Mouse (Mus musculus) ovary, postnatal 36 days (tissue): ENCODE measurements around the gene Gpr4.
A peak's percentile ranks its signal among the peaks of the same experiment; 100 is the strongest.

Experiments used
- DNase-seq: peaks from one replicate; pipeline ENCODE4 v3.0.0; 2022; ENCODE audit warnings: low spot score, mixed read lengths

Gene Gpr4

DNA sequence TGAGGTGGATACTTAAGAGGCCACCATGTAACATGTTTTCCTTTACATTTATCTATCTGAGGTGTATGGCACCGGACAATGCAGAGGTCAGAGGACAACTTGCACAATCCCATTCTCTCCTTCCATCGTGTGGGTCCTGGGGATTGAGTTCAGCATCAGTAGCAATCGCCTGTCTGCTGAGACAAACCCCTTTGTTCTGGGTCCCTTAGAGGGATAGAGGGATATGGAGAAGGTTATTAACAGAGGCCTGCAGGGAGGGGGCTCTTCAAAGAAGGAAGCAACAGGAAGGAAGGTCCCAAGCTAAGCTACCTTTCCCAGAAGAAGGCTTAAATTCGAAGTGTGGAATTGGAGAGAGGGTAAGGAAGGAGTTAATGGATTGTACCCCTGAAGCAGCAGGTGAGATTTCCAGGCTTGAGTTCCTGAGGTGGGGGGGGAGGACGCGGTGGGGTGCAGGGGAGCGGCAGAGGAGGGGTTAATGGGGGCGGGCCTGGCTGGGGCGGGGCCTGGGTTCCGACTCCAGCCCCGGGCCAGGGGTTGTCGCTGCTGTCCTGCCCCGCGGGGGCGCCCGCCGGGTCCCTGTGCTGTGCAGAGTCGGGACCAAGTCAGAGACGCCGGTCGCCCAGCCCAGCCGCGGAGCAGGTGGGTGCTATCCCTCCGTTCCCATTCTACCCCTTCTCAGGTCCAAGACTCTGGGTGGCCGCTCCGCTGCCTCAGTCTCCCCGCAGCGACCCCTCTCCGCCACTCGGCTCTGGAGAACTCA, at the start of gene Gpr4:
Gene Gpr4 (plus strand): TSS at position 543 of the 760 bp plus-strand sequence.
- peak; percentile 43 for DNase-seq

DNA sequence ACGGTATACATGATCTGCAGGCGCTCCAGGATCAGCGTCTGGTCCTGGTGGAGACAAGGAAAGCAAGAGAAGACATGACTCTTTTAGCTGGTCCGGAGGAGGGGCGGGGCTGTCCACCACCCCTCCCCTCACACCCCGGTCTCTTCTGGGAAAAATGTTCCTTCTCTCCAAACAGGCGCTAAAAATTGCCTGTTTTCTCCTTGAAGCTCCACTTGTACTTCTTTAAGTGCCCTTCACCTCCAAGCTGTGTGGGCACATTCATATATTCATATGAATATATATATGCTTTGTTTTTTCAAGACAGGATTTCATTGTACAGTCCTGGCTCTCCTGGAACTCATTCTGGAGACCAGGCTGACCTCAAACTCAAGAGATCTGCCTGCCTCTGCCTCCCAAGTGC, 49.4 kb upstream of the Gpr4 start:
- DNase-seq: no peak

DNA sequence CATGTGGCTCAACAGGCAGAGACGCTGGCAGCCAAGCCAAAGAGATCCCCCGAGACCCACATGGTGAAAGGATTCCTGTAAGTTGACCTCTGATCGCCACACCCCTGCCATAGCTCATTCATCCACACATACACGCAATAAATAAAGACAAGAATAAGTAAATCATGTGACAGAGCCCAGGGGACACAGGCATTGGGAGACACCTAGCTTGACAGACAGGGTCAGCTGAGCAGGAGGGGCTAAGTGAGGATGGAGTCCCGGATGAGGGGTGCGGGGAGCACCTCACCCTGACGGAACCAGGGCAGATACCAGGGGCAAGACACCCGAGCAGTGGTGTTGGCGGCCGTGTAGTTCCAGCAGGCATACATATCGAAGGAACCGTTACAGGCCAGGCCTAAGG, 48.6 kb upstream of the Gpr4 start:
- no peak for DNase-seq

DNA sequence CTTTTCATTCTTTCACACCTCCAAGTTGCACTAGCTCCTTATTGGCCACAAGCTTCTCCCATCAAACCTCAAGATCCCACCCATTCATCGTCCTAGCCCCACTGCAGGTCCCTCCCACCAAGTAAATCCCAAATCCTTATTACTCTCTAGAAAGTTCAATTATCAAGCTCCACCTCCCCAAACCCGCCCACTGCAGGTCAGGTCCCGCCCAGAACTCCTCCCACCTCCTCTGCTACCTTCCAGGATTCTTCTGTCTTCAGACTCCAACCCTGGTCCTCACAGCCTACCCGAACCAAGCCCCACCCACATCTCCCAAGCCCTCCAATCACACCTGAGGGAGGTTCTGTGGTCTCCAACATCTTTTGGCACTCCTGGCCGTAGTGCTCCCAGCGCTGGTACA, 48.1 kb upstream of the Gpr4 start:
- no peak for DNase-seq

DNA sequence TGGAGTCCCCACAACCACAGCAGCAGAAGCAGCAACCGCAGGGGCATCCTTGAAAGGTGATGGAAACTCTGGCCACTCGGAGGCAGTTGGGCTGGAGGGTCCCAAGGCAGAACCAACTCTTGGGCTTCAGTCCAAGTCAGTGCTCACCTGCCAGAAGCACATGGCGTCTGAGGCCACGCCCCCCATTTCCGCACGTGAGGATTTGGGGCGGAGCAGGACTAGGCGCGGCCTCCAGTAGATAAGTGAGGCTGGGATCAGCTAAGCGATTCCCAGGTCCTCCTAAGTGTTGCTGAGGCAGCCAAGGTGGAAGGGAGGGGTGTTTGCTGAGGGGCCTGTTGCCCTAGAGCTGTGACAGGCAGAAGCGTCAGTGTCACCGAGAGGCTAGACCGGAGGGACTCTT, 47.4 kb upstream of the Gpr4 start:
- no peak for DNase-seq

DNA sequence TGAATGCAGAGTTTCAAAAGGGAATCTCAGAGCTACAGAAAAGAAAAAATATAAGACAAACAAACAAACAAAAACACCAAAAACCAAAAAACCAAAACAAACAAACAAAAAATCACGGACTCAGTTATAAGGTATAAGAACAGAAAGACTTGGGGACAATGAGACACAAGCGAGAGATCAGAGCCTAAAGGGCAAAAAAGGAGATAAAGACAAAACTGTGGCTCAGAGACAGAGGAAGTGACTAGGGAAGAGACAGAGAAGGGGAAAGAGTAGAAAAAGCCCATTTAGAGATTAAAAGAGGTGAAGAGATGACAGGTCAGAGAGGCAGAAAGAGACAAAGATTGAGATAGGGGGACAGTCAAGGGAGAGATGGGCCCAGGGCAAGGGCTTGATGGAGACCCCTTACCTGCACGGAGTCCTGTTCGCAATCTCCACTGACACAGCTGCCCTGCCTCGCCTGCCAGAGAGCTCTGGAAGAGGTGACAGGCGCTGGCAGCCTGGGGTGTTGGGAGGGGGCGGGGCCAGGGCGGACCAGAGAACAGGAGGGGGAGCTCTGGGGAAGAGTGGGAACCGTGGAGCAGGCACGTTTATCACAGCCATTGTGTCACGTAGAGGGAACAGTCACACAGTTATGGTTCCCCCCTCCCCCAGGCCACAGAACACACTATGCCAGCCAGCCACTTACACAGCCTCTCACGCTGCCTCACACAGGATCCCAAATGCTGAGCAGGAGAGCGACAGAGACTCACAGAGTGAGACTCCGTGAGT, 46.5 kb upstream of the Gpr4 start, which contains the start of gene Gipr:
Gene Gipr (minus strand): TSS at position 472 of the 768 bp plus-strand sequence.
- DNase-seq: no peak

DNA sequence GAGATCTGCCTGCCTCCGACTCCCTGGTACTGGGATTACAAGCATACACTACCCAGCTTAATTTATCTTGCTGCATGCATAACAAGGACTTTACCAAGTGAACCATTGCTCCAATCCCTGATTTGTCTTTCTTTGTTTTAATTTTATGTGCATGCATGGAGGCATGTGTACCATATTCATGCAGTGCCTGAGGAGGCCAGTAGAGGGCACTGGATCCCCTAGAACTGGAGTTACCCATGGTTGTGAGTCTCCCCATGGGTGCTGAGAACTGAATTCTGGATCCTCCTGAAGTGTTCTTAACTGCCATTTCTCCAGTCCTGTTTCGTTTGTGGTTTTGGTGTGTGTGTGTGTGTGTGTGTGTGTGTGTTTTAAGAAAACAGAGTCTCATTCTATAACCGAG, 45.3 kb upstream of the Gpr4 start:
- no peak for DNase-seq

DNA sequence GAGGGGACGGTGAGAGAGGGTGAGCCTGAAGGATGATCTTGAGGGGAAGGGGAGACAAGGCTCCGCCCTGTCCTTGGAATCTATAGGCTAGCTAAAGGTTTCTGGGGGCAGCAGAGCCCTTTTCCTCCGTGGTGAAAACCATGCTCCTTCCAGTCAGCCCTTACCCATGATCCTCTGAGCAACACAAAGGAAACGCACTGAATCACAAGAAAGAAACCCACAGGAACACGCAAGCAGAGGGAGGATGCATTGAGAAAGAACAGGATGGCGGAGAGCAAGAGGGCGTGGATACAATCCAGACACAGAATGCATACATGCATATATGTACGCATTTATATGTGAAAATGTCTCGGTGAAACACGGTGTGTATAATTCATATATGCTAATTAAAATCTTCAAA, 42.8 kb upstream of the Gpr4 start:
- DNase-seq: no peak

DNA sequence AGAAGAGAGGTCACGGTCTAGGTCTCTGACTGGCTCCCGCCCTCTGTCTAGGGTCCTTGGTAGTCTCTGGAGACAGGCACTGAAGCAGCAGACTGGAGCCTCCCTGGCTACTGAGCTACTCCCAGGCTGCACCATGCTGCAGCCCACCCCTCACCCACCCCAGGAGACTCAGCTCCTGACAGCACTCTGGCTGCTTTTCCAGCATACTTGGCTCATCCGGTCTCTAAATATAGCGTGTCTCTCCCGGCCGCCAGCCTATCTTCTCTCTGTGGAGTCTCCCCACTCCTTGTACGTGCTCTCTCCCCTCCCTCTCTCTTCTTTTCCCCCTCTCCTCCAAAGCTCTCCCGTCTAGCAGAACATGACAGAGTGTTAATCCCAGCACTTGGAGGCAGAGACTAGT, 42.2 kb upstream of the Gpr4 start:
- no peak for DNase-seq

DNA sequence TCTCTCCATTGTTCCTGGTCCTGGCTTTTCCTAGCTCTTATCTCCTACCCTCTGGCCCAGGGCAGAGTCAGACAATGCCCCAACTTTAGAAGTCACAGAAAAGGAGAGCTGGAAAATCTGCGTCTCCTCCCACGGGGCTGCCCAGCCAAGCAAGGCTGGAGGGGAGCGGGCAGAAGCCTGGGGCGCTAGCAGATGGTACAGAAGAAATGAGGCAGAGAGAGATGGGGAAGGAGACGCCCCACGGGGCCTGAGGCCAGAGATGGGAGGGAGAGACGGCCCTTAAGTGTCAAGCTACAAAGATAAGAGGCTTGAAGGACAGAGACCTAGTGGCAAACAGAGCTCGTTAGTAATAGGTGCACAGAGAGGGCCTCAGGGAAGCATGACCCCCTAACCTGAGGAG, 40.5 kb upstream of the Gpr4 start:
- no peak for DNase-seq

DNA sequence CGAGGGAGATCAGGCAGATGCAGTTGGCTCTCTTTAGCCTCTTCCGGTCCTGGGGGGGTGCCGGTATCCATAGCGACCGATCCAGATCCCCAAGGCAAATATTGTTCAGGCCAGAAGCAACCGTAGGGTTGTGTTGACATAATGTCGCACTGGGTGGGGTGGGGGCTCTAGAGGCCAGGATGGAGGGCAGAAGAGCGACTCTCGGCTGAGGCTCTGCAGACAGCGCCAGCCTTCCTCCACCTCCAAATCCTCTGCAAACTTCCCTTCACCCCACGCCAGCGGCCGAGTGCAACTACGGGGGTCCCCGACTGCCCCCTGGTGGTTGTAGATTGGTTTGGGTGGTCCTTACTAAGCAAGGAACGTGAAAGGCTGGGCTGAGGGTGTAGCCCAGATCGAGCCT, 39.5 kb upstream of the Gpr4 start:
- DNase-seq: peak; percentile 77

DNA sequence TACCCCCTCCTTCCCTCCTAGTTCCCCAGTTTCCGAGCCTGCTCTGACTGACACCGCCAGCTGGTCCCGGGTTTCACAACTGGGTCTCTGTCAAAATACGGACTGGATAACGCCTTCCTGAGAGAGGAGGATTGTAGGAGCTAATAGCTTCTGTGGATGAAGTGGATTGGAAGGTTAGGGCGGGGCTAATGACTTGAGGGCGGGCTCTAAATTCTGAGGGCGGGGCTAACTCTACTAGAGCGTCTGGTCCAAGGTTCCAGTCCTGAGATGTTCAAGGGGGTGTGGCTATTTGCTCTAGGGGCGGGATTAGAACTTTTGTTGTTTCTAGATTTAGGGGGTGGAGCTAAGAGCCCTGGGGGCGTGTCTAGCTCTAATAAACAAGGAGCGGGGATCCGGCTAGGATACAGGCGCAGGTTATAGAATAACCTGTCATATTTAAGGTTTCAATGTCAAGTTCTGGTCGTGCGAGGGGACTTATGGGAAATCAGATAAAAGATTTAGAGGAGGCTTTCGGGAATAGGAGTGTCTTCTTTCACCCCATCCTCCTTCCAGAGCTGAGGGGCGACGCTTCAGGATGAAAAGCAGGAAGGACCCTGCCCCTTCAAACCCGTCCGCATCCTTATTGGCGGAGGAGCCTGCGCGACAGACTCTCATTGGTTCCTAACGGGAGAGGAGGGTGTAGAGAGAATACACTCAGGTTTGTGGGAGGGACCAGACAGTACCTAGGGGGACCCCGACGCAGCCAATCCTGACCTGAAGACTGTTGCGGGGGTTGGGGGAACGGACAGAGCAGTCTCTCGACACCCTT, 36.4 kb upstream of the Gpr4 start, which contains the start of gene Eml2:
Gene Eml2 (plus strand): TSS at position 714 of the 808 bp plus-strand sequence.
- no peak for DNase-seq

DNA sequence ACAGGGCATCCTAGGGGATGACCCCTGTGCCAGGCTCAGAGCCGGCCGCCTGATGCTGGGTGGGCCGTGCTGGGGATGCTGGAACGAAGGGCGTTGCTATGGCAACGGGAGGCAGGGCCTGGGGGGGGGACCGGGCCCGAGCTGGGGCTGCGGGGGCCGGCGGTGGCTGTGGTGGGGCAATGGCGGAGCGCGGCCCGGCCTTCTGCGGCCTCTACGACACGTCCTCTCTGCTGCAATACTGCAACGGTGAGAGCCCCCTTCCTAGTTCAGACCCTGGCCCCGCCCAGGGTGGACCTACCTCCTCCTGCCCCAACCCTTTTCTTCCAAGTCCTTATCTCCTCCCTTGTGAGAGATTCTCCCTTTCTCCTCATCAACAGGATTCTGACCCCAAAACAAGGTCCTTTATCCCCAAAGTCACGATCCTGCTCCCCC, 35.8 kb upstream of the Gpr4 start:
- DNase-seq: no peak

DNA sequence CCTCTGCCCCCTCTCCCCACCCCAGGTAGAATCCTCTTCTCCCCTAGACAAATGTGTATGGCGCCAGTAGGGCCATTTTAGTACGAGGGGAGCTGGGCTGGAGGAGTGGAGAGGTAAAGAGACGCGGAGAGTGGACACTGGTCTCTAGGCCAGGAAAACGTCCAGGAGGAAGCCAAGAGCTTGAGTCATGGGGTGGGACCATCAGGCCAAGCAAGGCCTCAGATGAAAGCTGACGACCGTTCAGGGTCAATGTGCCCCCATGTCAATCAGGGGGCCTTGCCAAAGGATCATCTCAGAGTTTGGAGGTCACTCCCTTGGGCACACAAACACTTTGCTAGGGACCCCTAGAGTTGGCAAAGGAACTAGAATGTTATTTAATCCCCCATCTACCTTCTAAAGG, 35.1 kb upstream of the Gpr4 start:
- no peak for DNase-seq

DNA sequence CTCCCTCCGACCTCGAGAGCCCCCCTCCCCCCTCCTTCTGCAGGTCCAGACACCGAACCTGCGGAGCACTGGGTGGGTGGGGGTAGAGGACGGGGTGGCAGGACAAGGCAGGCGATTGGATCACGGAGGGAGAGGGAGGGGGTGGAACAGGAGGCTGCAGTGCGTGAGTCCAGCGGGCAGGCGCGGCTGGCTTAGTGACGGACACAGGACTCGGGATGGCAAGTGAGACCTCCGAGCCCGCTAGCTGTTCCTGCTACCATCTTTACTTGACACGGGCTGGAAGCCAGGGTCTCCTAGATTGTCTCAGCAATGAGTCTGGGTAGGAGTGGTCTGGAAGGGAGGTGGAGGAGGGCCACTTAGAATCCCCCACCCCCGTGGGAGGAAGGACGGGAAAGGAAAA, 34.3 kb upstream of the Gpr4 start:
- DNase-seq: no peak

DNA sequence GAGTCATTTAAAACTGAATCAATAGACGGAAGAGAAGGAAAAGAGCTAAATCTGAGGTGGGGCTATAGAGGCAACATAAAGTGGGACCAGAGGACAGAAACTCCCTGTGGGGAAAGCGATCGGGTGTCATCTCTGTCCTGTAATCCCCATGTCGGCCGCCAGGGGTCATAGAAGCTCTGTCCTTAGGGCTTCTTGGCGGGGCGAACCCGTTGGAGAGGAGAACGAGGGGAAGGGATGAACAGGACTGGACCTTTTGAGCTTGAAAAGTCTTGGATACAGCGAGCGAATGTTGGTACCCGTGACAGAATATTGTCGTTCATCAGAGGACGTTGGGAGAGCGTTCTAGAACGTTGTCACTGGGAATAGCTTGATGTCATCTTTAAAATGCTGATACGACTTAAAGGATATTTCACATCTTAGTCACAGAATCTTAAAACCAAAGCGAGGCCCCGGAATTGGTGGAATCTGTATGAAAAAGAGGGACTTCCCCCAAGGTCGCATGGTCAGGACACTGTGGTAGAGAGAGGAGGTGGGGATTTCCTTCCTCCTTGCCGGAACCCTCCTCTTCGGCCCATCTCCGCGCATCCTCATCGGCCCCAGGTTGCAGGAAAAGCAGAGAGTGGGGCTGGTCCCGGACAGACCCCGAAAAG, 33.8 kb upstream of the Gpr4 start:
- DNase-seq: peak; percentile 73

DNA sequence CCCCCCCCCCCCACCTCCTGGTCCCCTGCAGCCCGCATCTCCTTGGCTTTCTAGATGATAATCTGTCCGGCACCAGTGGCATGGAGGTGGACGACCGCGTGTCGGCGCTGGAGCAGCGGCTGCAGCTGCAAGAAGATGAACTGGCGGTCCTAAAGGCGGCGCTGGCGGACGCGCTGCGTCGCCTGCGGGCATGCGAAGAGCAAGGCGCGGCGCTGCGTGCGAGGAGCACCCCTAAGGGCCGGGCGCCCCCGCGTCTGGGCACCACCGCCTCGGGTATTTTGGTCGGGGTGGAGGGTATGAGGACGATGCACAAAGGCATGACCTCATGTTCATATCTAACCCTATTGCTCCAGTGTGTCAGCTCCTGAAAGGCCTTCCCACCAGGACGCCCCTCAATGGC, 33.2 kb upstream of the Gpr4 start:
- DNase-seq: peak; percentile 73

DNA sequence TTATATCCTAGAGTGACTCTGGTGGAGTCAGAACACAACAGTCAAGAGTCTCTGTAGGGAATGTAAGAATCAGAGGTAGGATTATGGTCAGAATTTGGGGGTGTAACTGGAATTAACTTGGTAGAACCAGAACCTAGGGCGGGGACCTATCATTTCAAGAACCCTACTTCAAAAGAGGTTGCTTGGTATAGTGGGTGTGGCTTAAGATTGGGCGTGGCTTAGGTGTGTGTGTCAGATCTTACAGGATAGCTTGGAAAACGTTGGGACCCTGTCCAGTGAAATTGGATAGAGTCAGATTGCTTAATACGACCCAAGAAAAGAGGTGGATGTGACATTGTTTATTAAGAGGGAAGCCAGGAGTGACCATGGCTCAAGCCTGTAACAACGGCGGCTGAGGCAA, 32.4 kb upstream of the Gpr4 start:
- DNase-seq: no peak

DNA sequence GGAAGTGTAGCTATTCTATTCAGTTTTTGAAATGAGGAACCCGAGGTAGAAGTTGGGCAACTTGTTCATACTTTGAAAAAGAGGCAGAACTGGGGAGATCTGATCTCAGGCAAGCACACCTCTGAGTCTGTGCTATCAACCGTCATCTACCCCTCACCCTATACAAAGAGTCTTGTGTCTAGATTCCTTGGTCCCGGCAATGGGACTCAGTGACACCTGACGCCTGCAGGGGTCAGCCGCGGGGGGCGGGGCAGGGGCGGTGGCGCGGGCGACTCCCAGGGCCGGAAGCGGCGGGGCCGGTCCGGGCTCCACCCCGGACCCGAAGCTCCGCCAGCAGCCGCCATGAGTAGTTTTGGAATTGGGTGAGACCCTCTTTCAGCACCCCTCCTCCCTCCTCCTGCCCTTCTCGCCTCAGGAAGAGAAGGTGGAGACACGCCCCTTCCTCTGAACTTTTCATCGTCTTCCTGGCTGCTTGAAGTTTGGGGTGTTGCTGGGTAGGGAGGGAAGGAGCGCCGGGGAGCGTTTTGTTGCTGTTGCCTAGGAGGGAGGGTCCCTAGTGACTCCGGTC, 31.4 kb upstream of the Gpr4 start:
- DNase-seq: peak; percentile 58

DNA sequence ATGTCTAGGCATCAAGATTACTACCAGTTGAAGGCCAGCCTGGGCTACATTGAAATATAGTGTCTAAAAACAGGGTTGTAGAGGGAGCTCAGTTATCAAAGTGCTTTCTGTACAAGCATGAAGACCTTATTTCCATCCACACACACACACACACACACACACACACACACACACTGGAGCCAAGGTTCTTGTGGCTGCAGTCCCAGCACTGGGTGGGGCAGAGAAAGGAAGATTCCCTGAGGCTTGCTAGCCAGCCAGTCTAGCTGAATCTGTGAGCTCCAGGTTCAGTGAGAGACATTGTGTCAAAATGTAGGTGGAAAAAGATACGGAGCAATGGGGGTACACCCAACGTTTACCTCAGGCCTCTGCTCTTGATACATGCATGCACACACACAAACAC, 28.1 kb upstream of the Gpr4 start:
- no peak for DNase-seq

DNA sequence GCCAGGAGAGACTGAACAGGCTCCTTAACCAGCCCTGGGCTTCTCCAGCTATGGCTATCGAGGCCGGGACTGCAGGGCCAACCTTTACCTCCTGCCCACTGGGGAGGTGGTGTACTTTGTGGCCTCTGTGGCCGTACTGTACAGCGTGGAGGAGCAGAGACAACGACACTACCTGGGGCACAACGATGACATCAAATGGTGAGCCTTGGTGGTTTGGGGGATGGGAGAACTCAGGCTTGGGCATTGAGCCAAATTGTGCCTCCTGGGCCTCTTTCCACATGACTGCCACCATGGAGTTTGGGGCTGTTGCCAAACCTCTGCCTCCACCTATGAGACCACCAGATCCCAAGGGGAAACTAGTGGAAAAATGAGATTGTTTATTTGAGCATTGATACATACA, 27.6 kb upstream of the Gpr4 start:
- DNase-seq: no peak

DNA sequence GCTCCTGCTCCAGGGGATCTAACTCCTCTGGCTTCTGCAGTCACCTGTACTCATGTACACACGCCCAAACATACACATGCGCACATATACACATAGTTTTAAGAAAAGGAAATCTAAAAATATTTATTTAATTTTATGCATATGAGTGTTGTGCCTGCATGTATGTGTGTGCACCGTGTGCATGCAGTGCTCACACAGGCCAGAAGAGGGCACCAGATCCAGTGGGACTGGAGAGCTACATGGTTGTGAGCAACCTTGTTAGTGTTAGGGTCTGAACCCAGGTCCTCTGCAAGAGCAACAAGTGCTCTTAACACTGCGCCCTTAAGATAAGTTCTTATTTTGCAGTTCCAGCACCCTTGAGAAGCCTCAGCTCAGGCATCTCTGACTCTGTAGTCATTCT, 17.7 kb upstream of the Gpr4 start:
- no peak for DNase-seq
